Mouse (Mus musculus): Measurements from ENCODE around the gene Fyb. TPM values are rescaled to one million over a fixed set of nuclear protein-coding genes. Genes with fewer than 3 reads are reported as not detected.
A peak's percentile ranks its signal among the peaks of the same experiment; 100 is the strongest.

Fyb gene
- total and polyA plus RNA-seq, 2 experiments from 2014 or later: 2.2 to 3.6 TPM

DNA sequence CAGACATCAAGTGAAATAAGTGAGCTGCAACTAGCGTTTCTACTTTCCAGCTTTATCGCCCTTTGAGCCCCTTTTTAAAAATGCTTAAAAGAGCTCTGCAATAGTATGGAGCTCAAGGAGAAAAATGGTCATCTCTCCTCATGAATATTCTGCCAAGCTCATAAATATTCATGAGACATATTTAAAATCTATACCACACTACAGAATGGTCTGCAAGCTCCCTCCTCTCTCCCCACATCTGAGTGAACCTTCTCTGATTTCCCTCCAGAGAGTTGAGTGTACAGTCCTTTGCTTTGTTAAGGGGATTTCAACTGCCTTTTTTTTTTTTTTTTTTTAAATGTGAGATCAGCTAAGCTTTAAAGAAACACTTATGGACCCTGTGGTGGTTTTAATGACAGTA, 155.8 kb downstream of the Fyb start:
- 31% methylated on average over 2 of the region's 2 CpGs for WGBS
- no peak overlapping the region for H3K4me3 ChIP-seq (ENCODE audit: low read depth, low read length)
- DNase-seq (ENCODE audit: low spot score) (no peak), ATAC-seq (ENCODE audit: low FRiP score) (no peak)
- H3K4me2 ChIP-seq (ENCODE audit: low read depth, low read length, poor library complexity, severe bottlenecking): no peak overlapping the region
- no peaks in the 10 kb centered on the region for H3K27me3 ChIP-seq (ENCODE audit: insufficient read depth, low read length)
- no peaks in the 10 kb centered on the region for H3K36me3 ChIP-seq (ENCODE audit: insufficient read depth, low read length)
- no peak overlapping the region for H3K27ac ChIP-seq (ENCODE audit: low read depth, low read length)
- H3K9ac ChIP-seq (replicated peaks; ENCODE audit: low read length, poor library complexity, severe bottlenecking): no peak overlapping the region
- TF ChIP-seq CTCF (IDR thresholded peaks at IDR 0.05): no peak
- no peaks in the 10 kb centered on the region for H3K9me3 ChIP-seq (ENCODE audit: low read length)
- no peaks in the 10 kb centered on the region for H3K4me1 ChIP-seq (ENCODE audit: insufficient read depth, low read length)

DNA sequence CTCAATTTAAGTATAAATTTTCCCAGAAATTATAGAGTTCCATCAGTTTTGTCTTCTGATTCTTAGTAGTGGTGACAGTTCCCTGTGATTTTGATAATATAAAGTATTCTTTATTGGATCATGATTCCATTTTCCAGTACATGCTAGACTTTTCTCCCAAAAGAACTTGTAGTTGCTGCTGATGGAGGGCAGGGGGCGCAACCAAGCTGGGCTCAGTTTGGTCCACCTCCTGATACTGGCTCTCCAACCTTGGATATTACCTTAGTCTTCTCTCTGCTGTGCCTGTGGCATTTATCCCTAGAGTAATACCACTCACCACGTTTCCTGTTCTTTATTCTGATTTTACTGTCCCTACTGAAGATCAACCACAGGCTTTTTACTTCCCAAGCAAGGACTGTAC, 179.5 kb downstream of the Fyb start:
- Histone ChIP-seq H3K4me2 (ENCODE audit: low read depth, low read length, poor library complexity, severe bottlenecking) (no peak overlapping the region), H3K4me3 (ENCODE audit: low read depth, low read length) (no peak overlapping the region), H3K27ac (ENCODE audit: low read depth, low read length) (no peak overlapping the region), H3K27me3 (ENCODE audit: insufficient read depth, low read length) (no peaks in the 10 kb centered on the region), H3K4me1 (ENCODE audit: insufficient read depth, low read length) (no peaks in the 10 kb centered on the region), H3K9me3 (ENCODE audit: low read length) (no peaks in the 10 kb centered on the region), H3K36me3 (ENCODE audit: insufficient read depth, low read length) (no peaks in the 10 kb centered on the region), H3K9ac (replicated peaks; ENCODE audit: low read length, poor library complexity, severe bottlenecking) (no peak overlapping the region)
- 66% methylated on average over 2 of the region's 2 CpGs for WGBS
- ATAC-seq (ENCODE audit: low FRiP score) (no peak), DNase-seq (ENCODE audit: low spot score) (no peak)
- TF ChIP-seq CTCF (IDR thresholded peaks at IDR 0.05): peak; percentile 30

DNA sequence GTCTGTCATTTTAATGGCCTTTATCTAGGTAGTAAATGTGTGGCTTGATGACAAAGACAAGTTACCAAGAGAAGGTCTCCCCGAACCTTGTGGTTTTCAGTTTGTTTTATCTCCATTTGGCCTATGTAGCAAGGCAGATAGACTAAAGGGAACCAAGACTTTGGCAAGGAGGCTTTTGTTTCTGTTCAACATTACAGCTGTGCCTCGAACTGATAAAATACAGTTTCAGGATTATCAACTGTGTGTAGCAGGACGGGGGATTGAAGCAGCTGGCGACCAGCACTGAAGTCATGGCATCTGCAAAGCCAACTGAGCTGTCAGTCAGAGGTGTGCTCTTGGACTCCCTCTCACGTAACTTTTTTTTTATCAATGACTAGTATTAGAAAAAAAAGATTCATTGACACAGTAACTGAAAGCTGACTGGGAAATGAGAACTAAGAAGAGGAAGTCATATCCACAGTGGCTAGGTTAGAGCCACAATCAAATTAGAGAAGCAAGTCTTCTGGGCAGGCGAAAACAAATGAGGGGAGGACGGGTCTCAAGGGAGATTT, 182.8 kb downstream of the Fyb start:
- H3K36me3 ChIP-seq (ENCODE audit: insufficient read depth, low read length): no peaks in the 10 kb centered on the region
- no peak overlapping the region for H3K4me2 ChIP-seq (ENCODE audit: low read depth, low read length, poor library complexity, severe bottlenecking)
- H3K4me1 ChIP-seq (ENCODE audit: insufficient read depth, low read length): 0 out of 2 replicates have a peak, but pooled peaks cover 2% of the 10 kb centered on the region
- TF ChIP-seq CTCF (IDR thresholded peaks at IDR 0.05): no peak
- H3K27me3 ChIP-seq (ENCODE audit: insufficient read depth, low read length): no peaks in the 10 kb centered on the region
- 71% methylated on average over 7 of the region's 7 CpGs for WGBS
- ATAC-seq (ENCODE audit: low FRiP score) (no peak), DNase-seq (ENCODE audit: low spot score) (no peak)
- no peak overlapping the region for H3K27ac ChIP-seq (ENCODE audit: low read depth, low read length)
- H3K4me3 ChIP-seq (ENCODE audit: low read depth, low read length): no peak overlapping the region
- no peaks in the 10 kb centered on the region for H3K9me3 ChIP-seq (ENCODE audit: low read length)
- H3K9ac ChIP-seq (replicated peaks; ENCODE audit: low read length, poor library complexity, severe bottlenecking): no peak overlapping the region

DNA sequence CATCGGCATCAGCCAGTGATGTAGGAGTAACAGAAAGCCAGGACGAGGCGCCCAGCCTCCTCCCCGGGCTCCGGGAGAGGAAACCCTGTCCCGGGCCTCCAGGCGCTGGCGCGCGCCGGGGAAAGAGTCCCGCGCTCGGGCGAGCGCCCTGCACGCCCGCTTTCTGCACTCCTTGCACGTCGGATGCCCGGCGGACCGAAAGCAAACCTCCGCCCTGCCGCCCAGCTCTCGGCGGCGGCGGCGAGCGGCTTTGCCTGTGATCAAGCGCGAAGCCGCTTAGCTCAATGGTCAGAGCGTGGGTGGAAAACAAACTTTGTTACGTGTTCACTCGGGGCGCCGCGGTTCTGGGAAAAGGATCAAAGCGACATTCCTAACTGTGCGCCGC, 184.9 kb downstream of the Fyb start:
- under 1% methylated on average over 43 of the region's 43 CpGs for WGBS
- Histone ChIP-seq H3K27me3 (ENCODE audit: insufficient read depth, low read length) (no peaks in the 10 kb centered on the region), H3K4me1 (ENCODE audit: insufficient read depth, low read length) (0 out of 2 replicates have a peak, but pooled peaks cover 3% of the 10 kb centered on the region), H3K36me3 (ENCODE audit: insufficient read depth, low read length) (no peaks in the 10 kb centered on the region), H3K4me3 (ENCODE audit: low read depth, low read length) (peak overlapping the region; percentile 86), H3K9ac (replicated peaks; ENCODE audit: low read length, poor library complexity, severe bottlenecking) (peak overlapping the region; percentile 91), H3K4me2 (ENCODE audit: low read depth, low read length, poor library complexity, severe bottlenecking) (peak overlapping the region; percentile 97), H3K27ac (ENCODE audit: low read depth, low read length) (peak overlapping the region; percentile 90), H3K9me3 (ENCODE audit: low read length) (no peaks in the 10 kb centered on the region)
- peak; percentile 60 for ATAC-seq (ENCODE audit: low FRiP score)
- TF ChIP-seq CTCF (IDR thresholded peaks at IDR 0.05): no peak
- DNase-seq (ENCODE audit: low spot score): peak; percentile 72

DNA sequence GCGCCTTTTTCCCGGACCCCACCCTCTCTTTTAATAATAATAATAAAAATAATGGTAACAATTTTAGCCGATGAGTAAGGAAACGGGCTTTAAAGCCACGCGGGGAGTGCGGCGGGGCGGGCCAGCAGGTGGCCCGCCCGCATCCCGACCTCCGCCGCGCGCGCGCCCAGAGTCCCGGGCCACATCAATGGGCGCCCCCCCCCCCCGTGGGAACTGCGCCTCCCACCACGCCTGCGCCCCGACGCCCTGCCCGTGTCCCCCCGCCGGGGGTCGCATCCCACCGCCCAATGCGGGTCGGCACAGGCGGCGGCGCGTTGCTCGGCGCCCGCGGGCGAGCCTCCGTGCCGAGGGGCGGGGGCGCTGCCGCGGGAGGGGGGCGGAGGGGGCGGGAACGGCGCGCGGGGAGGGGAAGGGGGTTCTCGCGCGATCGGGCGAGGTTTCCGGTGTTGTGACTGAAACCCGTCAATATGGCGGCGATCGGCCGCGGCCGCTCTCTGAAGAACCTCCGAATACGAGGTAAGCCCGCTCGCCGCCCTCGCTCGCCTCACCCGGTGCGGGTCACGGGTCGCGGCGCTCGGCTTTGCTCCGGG, 185.4 kb downstream of the Fyb start, which contains the start of gene Rictor:
Gene Rictor, plus strand, starts transcription at position 444 of the 590 bp plus-strand sequence.
- ATAC-seq (ENCODE audit: low FRiP score) (peak; percentile 92), DNase-seq (ENCODE audit: low spot score) (peak; percentile 91)
- Histone ChIP-seq H3K9me3 (ENCODE audit: low read length) (no peaks in the 10 kb centered on the region), H3K27me3 (ENCODE audit: insufficient read depth, low read length) (no peaks in the 10 kb centered on the region), H3K4me2 (ENCODE audit: low read depth, low read length, poor library complexity, severe bottlenecking) (peak within 1 kb of the TSS; percentile 97), H3K4me1 (ENCODE audit: insufficient read depth, low read length) (0 out of 2 replicates have a peak, but pooled peaks cover 3% of the 10 kb centered on the region), H3K27ac (ENCODE audit: low read depth, low read length) (peak within 1 kb of the TSS; percentile 90), H3K9ac (replicated peaks; ENCODE audit: low read length, poor library complexity, severe bottlenecking) (peak within 1 kb of the TSS; percentile 91), H3K36me3 (ENCODE audit: insufficient read depth, low read length) (no peaks in the 10 kb centered on the region), H3K4me3 (ENCODE audit: low read depth, low read length) (peak within 1 kb of the TSS; percentile 86)
- WGBS: under 1% methylated on average over 35 of the region's 82 CpGs
- no peak for TF ChIP-seq CTCF (IDR thresholded peaks at IDR 0.05)

All from midbrain, postnatal 0 days (tissue).